Mouse (Mus musculus): ENCODE measurements around the gene Dmbx1. TPM values are rescaled to one million over a fixed set of nuclear protein-coding genes. Genes with fewer than 3 reads are reported as not detected.

The Dmbx1 gene
- total RNA-seq, 2 experiments from 2014 or later: 0.07 TPM; not detected in 1

GRCm38 (mm10) chr4:115941242-115941820 is 1.6 kb upstream of the Dmbx1 start:
- DNase-seq (ENCODE audit: extremely low spot score in 1 of 2, low spot score in 1 of 2): no peak

GRCm38 (mm10) chr4:115940681-115941080 is 955 bp upstream of the Dmbx1 start:
- no peak for DNase-seq (ENCODE audit: extremely low spot score in 1 of 2, low spot score in 1 of 2)

- peak; percentile 26 to 52 for DNase-seq (ENCODE audit: extremely low spot score in 1 of 2, low spot score in 1 of 2)
These were observed 1.2 kb downstream of the Dmbx1 start for GRCm38 (mm10) chr4:115938276-115939160.

GRCm38 (mm10) chr4:115937061-115937976 is 2.4 kb downstream of the Dmbx1 start:
- no peak for DNase-seq (ENCODE audit: extremely low spot score in 1 of 2, low spot score in 1 of 2)

GRCm38 (mm10) chr4:115936646-115937045 is 3.1 kb downstream of the Dmbx1 start:
- no peak for DNase-seq (ENCODE audit: extremely low spot score in 1 of 2, low spot score in 1 of 2)

- DNase-seq (ENCODE audit: extremely low spot score in 1 of 2, low spot score in 1 of 2): no peak
These were observed 3.7 kb downstream of the Dmbx1 start for GRCm38 (mm10) chr4:115935835-115936581.

- DNase-seq (ENCODE audit: extremely low spot score in 1 of 2, low spot score in 1 of 2): no peak
These were observed 8.1 kb downstream of the Dmbx1 start for GRCm38 (mm10) chr4:115931556-115932088.

- DNase-seq (ENCODE audit: extremely low spot score in 1 of 2, low spot score in 1 of 2): no peak
These were observed 12.1 kb downstream of the Dmbx1 start for GRCm38 (mm10) chr4:115927637-115928036.

GRCm38 (mm10) chr4:115923262-115923880 is 16.4 kb downstream of the Dmbx1 start:
- DNase-seq (ENCODE audit: extremely low spot score in 1 of 2, low spot score in 1 of 2): no peak

GRCm38 (mm10) chr4:115922688-115923087 is 17.0 kb downstream of the Dmbx1 start:
- DNase-seq (ENCODE audit: extremely low spot score in 1 of 2, low spot score in 1 of 2): no peak

- DNase-seq (ENCODE audit: extremely low spot score in 1 of 2, low spot score in 1 of 2): no peak
These were observed 19.8 kb downstream of the Dmbx1 start for GRCm38 (mm10) chr4:115919911-115920310.

GRCm38 (mm10) chr4:115911586-115911985 is 28.1 kb downstream of the Dmbx1 start:
- no peak for DNase-seq (ENCODE audit: extremely low spot score in 1 of 2, low spot score in 1 of 2)

- DNase-seq (ENCODE audit: extremely low spot score in 1 of 2, low spot score in 1 of 2): no peak
These were observed 31.1 kb downstream of the Dmbx1 start for GRCm38 (mm10) chr4:115908641-115909040.

- no peak for DNase-seq (ENCODE audit: extremely low spot score in 1 of 2, low spot score in 1 of 2)
These were observed 31.7 kb downstream of the Dmbx1 start for GRCm38 (mm10) chr4:115907994-115908393.

- DNase-seq (ENCODE audit: extremely low spot score in 1 of 2, low spot score in 1 of 2): no peak
These were observed 32.9 kb downstream of the Dmbx1 start for GRCm38 (mm10) chr4:115906791-115907190.

GRCm38 (mm10) chr4:115905701-115906100 is 34.0 kb downstream of the Dmbx1 start:
- DNase-seq (ENCODE audit: extremely low spot score in 1 of 2, low spot score in 1 of 2): no peak

- DNase-seq (ENCODE audit: extremely low spot score in 1 of 2, low spot score in 1 of 2): no peak
These were observed 35.4 kb downstream of the Dmbx1 start for GRCm38 (mm10) chr4:115904375-115904774.

- DNase-seq (ENCODE audit: extremely low spot score in 1 of 2, low spot score in 1 of 2): peak; percentile 80 to 97
These were observed 36.9 kb downstream of the Dmbx1 start for GRCm38 (mm10) chr4:115902816-115903215.

- DNase-seq (ENCODE audit: extremely low spot score in 1 of 2, low spot score in 1 of 2): no peak
These were observed 41.7 kb downstream of the Dmbx1 start for GRCm38 (mm10) chr4:115897901-115898631.
